Mouse (Mus musculus) yolk sac, embryonic 10.5 days (tissue): ENCODE data around the gene Klf15.

ENCODE experiments used
- DNase-seq: peaks from one replicate; pipeline ENCODE4 v3.0.0-alpha.2; 2017; ENCODE audit warnings: low spot score

Gene Klf15

DNA sequence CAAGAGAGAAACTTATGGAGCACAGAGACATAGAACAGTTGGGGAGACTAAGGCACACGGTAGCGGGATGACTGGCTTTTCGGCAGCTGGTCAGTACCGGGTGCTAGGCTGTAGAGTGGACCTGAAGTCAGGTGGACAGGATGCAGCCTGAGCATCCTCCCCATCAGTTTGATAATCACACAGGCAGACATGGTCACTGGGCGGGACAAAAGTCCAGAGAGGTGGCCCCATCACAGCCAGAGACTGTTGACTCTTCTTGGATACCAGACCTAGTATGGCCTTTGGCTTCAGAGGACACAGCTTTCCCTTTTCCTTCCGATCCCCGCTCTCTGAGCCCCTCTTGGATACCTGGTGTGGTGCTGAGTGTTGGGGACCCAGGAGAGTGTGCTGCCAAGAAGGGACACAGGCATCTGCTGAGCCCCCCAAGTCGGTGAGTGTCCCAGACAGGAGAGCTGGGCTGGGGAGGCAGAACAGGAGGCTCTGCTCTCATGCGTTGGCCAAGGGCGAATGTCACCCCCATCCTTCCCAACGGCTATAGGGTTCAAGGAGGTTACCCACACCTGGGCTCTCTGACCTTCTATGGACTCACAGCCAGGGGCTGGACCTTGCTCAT, 2.8 kb downstream of the Klf15 start:
- no peak for DNase-seq

DNA sequence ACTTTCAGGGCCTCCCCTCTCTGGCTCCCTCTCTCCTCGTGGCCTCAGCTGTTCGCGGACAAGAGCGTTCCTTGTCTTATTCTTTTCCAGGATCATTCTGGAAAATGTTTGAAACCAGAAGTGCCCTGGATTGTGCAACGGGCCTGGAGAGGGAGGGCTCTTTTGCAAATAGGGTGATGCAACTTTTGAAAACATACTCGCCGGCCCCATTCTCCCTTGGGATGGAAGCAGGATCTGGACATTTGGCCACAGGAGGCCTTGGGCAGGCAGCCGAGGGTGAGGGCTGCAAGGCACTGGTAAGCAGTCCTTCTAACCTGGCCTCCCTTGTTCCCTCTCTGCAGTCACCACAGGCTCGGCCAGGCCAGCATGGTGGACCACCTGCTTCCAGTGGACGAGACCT, 3.7 kb downstream of the Klf15 start:
- DNase-seq, result no peak

DNA sequence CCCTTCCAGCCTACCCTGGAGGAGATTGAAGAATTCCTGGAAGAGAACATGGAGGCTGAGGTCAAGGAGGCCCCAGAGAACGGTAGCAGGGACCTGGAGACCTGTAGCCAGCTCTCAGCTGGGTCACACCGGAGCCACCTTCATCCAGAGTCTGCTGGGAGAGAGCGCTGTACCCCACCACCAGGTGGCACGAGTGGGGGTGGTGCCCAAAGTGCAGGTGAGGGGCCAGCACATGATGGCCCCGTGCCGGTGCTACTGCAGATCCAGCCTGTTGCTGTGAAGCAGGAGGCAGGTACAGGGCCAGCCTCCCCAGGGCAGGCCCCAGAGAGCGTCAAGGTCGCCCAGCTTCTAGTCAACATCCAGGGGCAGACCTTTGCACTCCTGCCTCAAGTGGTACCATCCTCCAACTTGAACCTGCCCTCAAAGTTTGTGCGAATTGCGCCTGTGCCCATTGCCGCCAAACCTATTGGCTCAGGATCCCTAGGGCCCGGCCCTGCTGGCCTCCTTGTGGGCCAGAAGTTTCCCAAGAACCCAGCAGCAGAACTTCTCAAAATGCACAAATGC, 4.6 kb downstream of the Klf15 start:
- no peak for DNase-seq

DNA sequence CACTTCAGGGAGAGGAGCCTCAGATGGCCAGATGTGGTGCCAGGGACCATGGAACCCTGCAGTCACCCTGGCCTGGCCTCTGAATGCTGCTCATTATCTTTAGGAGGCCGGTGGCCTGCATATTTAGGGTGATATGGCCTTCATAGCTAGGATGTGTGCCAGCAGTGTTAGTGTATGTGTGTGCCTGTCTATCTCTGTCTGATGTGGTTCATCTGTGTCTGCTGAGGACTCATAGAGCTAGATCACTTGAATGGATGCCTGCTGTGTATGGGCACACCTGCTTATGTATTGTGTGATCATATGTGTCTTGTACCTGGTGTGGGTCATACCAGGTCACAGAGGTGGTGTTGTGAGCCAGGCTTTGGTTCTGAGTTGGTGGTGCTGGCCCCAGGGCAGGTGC, 5.8 kb downstream of the Klf15 start:
- no peak for DNase-seq

DNA sequence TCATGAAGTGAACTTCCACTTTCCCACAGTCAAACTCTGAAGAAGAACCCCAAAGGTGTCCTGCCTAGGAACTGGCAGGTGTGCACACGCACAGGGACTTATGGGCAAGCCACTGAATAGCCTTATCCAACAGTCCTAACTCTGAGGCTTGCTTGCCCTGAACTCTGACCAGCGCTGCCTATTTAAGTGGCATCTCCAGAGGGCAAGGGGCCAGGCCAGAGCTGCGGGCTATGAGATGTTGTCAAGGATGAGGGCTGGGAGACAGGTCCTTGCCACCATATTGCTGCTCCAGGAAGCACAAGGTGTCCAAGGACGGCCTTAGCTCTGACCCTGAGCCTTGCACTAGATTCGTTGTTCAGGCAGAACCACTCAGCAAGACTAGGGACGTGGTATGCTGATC, 6.7 kb downstream of the Klf15 start:
- DNase-seq, result no peak

DNA sequence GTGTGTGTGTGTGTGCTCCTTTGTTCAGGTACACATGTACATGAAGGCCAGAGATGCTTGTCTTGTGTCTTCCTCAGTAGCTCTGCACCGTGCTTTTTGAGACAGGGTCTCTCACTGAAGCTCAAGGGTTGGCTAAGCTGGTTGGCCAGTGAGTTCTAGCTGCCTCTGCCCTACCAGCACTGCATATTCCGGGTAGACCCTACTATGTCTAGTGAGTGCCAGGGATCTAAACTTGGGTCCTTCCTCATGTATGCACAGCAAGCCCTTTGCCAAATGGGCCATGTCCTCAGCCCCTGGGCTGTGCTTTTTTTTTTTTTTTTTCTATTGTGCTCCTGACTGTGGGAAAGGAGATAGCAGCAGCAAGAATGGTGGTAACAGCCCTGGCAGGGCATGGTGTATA, 7.9 kb downstream of the Klf15 start:
- no peak for DNase-seq

DNA sequence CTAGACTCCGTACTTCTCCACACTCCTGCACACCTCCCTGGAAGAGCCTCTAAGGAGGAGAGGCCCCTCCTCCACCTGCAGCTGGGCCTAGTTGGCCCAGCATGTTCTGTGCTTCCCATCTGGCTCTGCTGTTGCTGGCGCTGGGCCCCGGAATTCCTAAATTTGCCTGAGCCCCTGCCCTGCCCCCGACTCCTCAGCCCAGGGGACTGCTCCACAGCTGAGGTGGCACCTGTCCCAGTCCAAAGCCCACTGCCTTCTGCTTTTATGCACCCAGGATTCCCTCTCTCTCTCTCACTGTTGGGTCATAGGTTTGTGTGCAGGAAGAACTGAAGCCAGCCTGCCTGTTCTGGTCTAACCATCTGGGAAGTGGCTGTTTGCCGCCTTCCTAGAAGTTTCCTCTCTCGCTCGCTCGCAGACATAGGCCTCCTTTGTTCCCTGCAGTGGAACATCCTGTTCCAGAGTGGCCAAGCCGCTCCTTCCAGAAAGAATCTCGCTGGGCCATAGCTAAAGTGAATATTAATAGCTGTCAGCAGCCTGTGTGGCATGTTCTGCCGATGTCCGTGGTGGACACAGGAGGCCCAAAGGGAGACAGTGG, 8.7 kb downstream of the Klf15 start:
- no peak for DNase-seq

DNA sequence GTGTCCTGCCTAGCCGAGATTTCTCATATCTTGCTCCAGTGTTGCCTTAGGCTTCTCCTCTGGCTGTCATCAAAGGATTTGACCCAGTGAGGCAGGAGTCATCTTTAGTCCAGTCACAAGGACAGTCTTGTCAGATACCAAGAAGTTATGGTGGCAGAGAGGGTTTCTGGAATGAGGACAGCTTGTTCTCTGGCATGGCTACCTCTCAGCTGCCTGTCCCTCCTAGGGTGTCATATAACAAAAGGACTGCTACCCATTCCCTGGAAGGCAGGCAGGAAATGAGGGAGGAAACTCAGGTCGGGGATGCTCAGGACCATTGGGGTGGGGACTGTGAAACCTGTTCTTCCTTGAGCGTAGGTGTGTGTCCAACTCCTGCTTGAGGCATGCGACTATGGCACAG, 9.7 kb downstream of the Klf15 start:
- no peak for DNase-seq

DNA sequence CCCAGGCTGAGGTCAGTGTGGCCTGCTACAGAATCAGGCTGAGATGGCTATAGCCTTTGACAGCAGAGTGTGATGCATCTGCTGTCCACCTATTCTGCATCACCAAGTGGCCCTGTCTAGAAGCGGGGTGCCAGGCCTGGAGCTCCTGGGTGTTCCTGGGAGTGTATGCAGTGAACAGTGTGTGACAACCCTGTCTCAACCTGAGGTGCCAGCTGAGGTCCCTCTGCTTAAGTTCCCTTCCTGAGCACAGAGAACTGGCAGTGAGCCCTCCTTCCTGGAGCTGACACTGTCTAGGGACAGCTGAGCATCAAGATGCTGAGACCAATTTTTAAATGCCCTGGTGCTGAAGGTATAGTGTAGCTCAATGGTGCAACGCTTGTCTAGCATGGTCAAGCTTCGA, 10.3 kb downstream of the Klf15 start:
- DNase-seq, result no peak

DNA sequence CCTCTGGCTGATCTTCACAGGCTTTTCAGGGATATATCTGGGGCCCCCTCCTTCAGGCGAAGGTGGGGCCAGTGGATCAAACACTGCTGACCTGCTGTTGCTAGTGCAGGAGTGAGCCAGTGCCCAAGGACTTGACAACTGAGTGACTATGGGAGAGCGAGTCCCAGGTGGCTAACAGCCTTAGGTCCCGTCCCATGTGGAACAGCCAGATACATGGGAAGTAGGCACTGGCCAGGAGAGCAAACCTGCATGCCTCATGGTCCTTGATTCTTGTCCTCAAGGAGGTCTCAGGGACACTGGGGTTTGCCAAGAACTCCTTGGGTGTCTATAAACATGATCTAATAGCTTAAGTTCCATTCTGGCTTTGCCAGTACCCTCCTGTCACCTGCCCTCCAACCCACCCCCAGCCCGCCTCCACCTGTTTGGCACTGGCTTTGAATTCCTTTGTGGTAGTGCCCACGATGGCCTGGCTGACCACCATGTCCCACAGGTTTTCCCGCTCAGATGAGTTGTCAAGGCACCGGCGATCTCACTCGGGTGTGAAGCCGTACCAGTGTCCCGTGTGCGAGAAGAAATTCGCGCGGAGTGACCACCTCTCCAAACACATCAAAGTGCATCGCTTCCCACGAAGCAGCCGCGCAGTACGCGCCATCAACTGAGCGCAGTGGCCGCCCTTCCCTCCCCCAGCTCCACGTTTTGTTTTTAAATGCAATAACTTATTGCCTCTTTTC, 11.4 kb downstream of the Klf15 start:
- DNase-seq, result no peak

DNA sequence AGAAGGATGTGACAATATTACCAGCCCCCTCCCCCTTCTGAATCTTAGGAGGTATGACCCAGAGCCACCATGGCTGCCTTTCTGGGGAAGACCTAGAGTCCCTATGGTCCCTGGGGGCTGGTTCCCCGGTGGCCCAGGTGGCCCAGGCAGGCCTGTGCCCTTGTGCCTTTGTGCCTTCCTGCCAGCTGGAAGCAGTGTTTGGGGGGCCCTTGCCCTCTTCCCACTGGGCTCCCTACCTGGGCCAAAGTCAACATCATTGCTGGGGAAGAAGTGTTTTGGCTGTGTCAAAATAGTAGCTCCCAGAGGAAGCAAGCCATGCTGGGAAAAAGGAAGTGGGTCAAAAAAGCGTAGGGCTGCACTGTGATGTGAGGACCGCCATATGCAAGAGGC, 12.0 kb downstream of the Klf15 start:
- no peak for DNase-seq

DNA sequence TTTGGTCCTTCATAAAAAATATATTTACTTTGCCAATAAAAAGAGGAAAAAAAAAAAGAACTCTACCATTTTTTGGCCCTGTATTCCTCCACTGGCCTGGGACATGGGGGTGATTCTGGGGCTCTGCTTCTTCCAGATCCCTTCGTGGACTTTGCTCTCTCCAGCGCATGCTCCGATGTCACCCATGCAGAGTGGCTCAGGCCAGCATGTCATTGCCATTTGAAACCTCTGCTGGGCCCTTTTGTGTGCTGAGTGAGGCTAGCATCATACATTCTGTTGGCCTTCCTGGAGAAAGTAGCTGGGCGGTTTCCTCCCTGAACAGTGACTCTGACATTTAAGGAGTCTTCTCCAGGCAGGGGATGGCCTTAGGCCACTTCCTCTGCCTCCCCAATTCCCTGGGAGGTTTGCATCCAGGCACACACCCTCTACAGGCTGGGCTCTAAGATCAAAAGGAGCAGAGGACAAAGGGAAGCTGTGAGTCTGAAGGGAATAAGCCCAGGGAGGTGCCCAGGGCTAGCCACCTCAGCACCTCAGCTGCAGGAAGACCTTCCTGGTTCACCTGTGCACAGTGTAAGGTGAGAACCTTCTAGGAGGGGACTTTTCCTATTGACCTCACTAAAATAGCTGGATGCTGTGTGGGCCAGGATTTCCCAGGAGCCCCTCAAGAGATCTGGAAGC, 12.9 kb downstream of the Klf15 start:
- DNase-seq, result no peak

DNA sequence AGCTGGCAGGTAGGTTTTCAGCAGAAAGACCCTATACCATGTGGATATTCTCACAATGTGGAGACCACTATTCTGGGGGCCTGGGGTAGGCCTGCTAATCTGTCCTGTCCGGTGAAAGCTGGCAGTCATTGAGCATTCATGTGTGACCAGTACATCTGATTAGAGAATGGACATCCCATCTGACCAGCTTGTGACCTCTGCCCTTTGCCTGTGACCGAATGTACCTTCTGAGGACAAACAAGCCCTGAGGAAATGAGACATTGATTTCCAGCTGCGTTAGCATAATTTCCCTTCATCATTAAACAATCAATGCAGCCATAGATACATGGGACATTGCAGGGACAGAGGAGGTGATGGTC, 13.5 kb downstream of the Klf15 start:
- no peak for DNase-seq

DNA sequence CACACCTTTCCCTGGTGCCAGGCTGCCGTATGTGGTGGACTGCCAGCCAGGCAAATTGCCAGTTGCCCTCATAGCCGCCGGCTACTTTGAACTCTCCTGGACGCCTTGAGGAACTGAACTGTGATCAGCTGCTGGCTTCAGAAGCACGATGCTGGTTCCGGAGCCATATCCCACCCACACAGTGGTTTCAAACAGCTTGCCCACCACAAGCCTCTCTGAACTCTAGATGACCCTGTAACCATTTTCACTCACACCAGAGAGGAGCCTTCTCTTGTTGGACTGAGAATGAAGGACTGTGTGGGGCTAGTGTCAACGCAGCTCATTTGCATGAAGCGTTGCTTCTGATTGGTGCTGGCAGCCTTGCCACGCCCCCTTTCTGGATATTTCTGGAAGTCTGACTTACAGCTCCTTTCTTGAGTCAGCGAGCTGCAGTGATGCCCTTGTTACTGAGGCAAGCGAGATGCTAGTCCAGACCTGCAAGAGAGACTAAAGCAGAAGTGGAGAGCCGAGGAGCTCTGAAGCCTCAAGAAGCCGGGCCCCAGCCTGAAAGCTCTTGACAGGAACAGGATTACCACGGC, 14.7 kb downstream of the Klf15 start:
- no peak for DNase-seq

DNA sequence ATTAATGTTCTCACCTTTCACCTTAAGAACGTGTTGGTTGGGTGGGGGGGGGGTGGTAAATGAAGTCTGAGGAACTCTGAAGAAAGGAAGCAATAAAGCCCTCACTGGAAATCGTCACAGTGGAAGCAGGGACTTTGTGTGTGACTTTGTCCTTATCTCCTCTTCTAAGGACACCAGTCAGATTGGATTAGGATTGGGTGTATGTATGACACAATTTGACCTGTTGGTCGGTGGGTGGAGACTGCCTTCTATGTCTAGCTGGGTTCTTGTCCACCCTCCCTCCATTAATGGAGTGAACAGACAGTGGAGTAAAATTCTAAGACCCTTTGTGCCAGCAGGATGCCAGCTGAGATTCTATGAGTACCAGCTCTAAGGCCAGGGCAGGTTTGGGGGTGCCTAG, 21.9 kb downstream of the Klf15 start:
- no peak for DNase-seq

DNA sequence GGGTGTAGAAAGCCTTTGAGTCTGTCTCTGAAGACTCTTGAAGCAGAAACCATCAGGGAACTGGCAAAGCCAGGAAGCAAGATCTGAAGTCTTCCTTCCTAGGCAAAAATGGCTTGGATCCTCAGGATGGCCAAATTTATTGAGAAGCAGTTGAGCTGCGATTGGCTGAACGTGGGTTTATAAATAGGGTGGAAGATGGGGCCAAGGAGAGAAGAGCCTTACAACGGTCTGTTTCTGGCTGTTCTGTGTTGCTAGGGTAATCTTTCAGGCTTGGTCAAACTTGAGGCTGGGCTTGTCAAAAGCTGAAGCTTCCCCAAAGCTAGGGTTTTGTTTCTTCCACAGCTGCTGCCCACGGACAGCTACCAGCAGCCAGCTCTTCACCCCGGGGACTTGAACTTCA, 22.5 kb downstream of the Klf15 start:
- no peak for DNase-seq

DNA sequence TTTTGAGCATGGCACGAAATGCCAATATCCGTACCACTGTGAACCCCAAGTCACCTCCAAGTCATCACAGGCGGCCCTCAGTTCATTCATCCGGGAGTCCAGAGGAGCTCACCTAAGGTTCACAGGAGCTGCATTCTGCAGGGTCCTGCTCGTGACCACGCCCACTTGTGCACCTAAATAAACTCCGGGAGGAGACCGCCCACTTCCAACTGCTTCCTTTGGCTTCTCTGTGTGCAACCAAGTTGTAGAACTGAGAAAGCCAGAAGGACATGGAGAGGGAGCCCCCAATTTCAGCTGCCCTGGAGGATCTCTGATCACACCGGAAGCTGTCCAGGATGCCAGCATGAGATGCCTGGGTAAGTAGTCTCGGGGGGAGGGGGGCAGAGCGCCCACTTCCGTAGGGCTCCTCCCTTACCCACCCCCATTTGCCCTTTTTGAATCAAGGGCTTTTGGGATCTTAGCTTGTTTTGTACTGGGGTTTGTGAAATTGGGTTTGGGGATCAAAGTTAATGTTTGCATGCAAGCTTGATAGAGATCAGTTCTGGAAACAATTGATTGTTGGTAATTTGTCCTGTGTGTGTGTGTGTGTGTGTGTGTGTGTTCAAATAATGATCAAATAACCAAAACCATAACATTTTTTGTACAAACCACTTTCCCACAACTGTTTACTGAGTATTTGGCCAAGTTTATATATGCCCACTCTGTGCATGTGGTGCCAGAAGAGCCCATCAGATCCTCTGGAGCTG, 24.0 kb downstream of the Klf15 start, which contains the start of gene Aldh1l1:
Aldh1l1 (plus strand) TSS at position 252 of the 746 bp plus-strand sequence.
- DNase-seq, result no peak

DNA sequence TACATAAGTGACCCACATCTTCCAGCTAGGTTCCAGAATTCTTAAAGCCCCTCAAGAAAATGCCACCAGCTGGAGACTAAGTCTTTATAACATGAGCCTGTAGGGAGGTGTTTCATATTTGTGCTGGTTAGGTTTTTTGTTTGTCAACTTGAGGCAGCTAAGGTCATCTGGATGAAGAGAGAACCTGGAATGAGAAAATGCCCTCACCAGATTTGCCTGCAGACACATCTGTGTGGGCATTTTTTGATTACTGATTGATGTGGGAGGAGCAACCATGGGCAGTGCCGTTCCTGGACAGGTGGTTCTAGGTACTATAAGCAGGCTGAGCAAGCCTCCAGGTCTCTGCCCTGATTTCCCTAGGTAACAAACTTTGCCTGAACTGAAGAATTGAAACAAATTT, 25.2 kb downstream of the Klf15 start:
- no peak for DNase-seq

DNA sequence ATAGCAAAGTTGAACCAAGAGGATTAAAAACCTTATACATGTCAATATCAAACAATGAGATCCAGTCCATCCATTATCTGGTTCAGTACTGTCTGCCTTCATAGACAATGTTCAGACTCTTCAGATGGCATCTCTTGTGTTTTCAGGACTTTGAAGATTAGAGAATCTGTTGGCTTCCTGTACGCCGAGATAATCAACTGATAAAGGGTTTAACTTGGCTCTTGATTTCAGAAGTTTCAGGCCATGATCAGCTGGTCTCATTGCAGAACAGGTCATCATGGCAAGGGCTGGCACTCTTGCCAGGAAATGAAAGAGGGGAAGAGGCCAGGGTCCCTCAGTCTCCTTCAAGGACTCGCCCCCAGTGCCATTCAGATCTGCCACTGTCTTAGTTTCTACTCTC, 27.2 kb downstream of the Klf15 start:
- no peak for DNase-seq

DNA sequence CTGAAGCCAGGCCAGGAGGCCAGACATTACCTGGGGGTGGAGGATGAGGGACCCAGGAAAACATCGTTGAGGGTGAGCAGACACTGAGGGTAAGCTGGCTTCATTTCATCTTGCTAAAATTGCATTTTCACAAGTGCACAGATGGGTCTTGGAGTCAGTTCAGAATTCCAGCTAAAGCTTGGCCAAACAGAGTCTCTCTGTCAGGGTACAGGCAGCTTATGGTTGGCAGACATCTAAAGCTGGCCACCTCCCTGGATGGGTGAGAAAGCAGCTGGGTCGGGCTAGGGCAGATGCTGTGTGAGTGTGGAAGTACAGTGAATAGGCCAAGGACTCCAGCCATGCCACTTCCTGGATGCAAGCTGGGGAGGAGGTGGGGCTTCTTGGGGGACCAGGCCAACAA, 28.6 kb downstream of the Klf15 start:
- DNase-seq, result no peak

DNA sequence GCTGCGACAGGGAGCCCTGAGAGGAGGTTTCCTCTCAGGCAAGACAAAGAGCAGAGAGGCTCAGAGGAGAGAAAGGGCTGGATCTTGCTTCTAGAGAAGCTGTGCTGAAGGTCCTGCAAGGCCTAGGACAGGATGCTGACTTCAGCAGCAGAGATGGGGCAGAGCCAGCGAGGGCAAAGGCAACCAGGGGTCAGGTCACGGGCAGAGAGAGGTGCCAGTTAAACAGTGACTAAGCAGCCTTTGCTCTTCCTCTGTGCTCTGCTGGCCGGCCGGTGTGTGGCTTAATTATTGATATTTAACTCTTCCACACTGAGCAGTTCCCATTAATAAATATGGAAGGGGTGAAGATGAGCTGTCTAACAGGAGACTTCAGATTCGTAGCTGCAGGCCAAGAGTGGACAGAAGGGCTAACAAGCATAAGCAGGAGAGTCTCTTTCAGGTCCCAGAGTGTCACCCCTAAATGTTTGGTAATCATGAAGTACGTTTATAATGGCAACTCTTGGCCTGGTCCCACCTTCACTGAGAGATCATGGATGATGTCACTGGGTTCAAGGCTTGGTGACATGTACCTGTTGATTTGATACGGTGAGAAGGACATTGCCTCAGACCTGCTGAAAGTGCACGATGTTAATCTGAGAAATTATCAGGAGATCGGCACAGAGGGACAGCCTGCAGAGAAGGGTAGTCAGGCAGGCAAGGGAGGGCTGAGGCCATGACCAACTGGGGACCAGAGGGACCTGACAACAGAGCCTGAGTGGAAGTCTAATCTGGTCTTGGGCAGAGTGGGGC, 29.8 kb downstream of the Klf15 start:
- DNase-seq, result peak; percentile 86
